Mouse (Mus musculus): ENCODE results near the gene Fgfr1op2. TPM values are rescaled to one million over a fixed set of nuclear protein-coding genes. Genes with fewer than 3 reads are reported as not detected.
"Not testable (repeated sequence)": the region's sequence is repeated elsewhere in the genome, so short reads cannot be mapped to it uniquely, and the experiment has no call there.

Fgfr1op2 gene
- total RNA-seq, 2 experiments from 2014 or later, result 53.6 to 61.2 TPM

GRCm38 (mm10) chr6:146551326-146551725 lies 25.7 kb upstream of the Fgfr1op2 start:
- intact Hi-C loops (cut with DNase I), result loop anchor here (5.0 kb wide), 1 partner anchor 41 kb away; no protein-coding TSS in a partner anchor
- no peak for DNase-seq
- no peak for TF ChIP-seq CTCF (IDR thresholded peaks at IDR 0.05)
- Histone ChIP-seq H3K4me3 (no peak overlapping the region), H3K27ac (no peak overlapping the region)

GRCm38 (mm10) chr6:146562461-146562860 lies 14.5 kb upstream of the Fgfr1op2 start:
- H3K27ac ChIP-seq; H3K4me3 ChIP-seq; DNase-seq; intact Hi-C loops (cut with DNase I): not testable (repeated sequence)

- no peak for TF ChIP-seq CTCF (IDR thresholded peaks at IDR 0.05)
- Histone ChIP-seq H3K4me3 (no peak overlapping the region), H3K27ac (no peak overlapping the region)
- intact Hi-C loops (cut with DNase I), result no loop called here
- no peak for DNase-seq
These were observed 4.9 kb upstream of the Fgfr1op2 start for GRCm38 (mm10) chr6:146572073-146572472.

GRCm38 (mm10) chr6:146577310-146578109 lies 507 bp downstream of the Fgfr1op2 start, which contains the start of gene Ints13:
TSS of gene Ints13 (minus strand) at chr6:146577835.
- TF ChIP-seq CTCF (IDR thresholded peaks at IDR 0.05), result peak; percentile 21; the same call in 1 of the 2 replicates
- Histone ChIP-seq H3K27ac (peak within 1 kb of the TSS; percentile 99), H3K4me3 (peak within 1 kb of the TSS; percentile 97)
- DNase-seq, result peak; percentile 98
- intact Hi-C loops (cut with DNase I), result loop anchor here (5.0 kb wide), 2 partner anchors 55 to 75 kb away; partner anchors contain the start of gene Itpr2

- H3K4me3 ChIP-seq, result peak overlapping the region; percentile 97
- DNase-seq, result peak; percentile 81
- peak overlapping the region; percentile 99 for H3K27ac ChIP-seq
- intact Hi-C loops (cut with DNase I), result loop anchor here (5.0 kb wide), 2 partner anchors 54 to 76 kb away; partner anchors contain the start of gene Itpr2
- no peak for TF ChIP-seq CTCF (IDR thresholded peaks at IDR 0.05)
These were observed 1.1 kb downstream of the Fgfr1op2 start for GRCm38 (mm10) chr6:146578111-146578531.

- H3K4me3 ChIP-seq, result peak overlapping the region; percentile 97
- TF ChIP-seq CTCF (IDR thresholded peaks at IDR 0.05), result no peak
- intact Hi-C loops (cut with DNase I), result loop anchor here (5.0 kb wide), 2 partner anchors 54 to 76 kb away; partner anchors contain the start of gene Itpr2
- no peak for DNase-seq
- H3K27ac ChIP-seq, result peak overlapping the region; percentile 99
These were observed 1.6 kb downstream of the Fgfr1op2 start for GRCm38 (mm10) chr6:146578586-146578985.

GRCm38 (mm10) chr6:146580381-146580926 lies 3.5 kb downstream of the Fgfr1op2 start:
- TF ChIP-seq CTCF (IDR thresholded peaks at IDR 0.05), result no peak
- Histone ChIP-seq H3K4me3 (no peak overlapping the region), H3K27ac (no peak overlapping the region)
- no peak for DNase-seq
- intact Hi-C loops (cut with DNase I), result loop anchor here (5.0 kb wide), 1 partner anchor 173 kb away; no protein-coding TSS in a partner anchor

GRCm38 (mm10) chr6:146583366-146584046 lies 6.5 kb downstream of the Fgfr1op2 start:
- DNase-seq, result no peak
- intact Hi-C loops (cut with DNase I), result loop anchor here (5.0 kb wide), 1 partner anchor 176 kb away; no protein-coding TSS in a partner anchor
- H3K4me3 ChIP-seq, result no peak overlapping the region
- H3K27ac ChIP-seq, result no peak overlapping the region
- no peak for TF ChIP-seq CTCF (IDR thresholded peaks at IDR 0.05)

GRCm38 (mm10) chr6:146585134-146585533 lies 8.1 kb downstream of the Fgfr1op2 start:
- Histone ChIP-seq H3K4me3 (no peak overlapping the region), H3K27ac (no peak overlapping the region)
- TF ChIP-seq CTCF (IDR thresholded peaks at IDR 0.05), result no peak
- intact Hi-C loops (cut with DNase I), result no loop called here
- no peak for DNase-seq

- intact Hi-C loops (cut with DNase I), result no loop called here
- no peak for DNase-seq
- Histone ChIP-seq H3K27ac (no peak overlapping the region), H3K4me3 (no peak overlapping the region)
- TF ChIP-seq CTCF (IDR thresholded peaks at IDR 0.05), result no peak
These were observed 25.6 kb downstream of the Fgfr1op2 start for GRCm38 (mm10) chr6:146602601-146603000.

GRCm38 (mm10) chr6:146603651-146604050 lies 26.6 kb downstream of the Fgfr1op2 start:
- intact Hi-C loops (cut with DNase I), result no loop called here
- H3K4me3 ChIP-seq, result no peak overlapping the region
- no peak for TF ChIP-seq CTCF (IDR thresholded peaks at IDR 0.05)
- H3K27ac ChIP-seq, result no peak overlapping the region
- no peak for DNase-seq

- no peak for TF ChIP-seq CTCF (IDR thresholded peaks at IDR 0.05)
- Histone ChIP-seq H3K4me3 (no peak overlapping the region), H3K27ac (no peak overlapping the region)
- intact Hi-C loops (cut with DNase I), result no loop called here
- no peak for DNase-seq
These were observed 34.4 kb downstream of the Fgfr1op2 start for GRCm38 (mm10) chr6:146611385-146611784.

Measured in gastrocnemius, adult 2 months (tissue).